Mouse (Mus musculus) neural tube, embryonic 15.5 days (tissue): ENCODE data around the gene Nlrc3. TPM values are rescaled to one million over a fixed set of nuclear protein-coding genes. Genes with fewer than 3 reads are reported as not detected.

Source experiments
- ATAC-seq: fragments of 200-750 bp; cut with Nextera tagmentation; 2 replicates; pipeline ENCODE4 v1.8.0; 2017; ENCODE audit warnings: mild to moderate bottlenecking, moderate TSS enrichment, moderate library complexity; ENCODE audit not compliant: low FRiP score
- H3K27ac ChIP-seq: fragments of 300-500 bp; sonication (generic); replicated peaks from 2 replicates; pipeline ENCODE4 v1.5.1; 2015; ENCODE audit warnings: mild to moderate bottlenecking, inconsistent platforms
- H3K27me3 ChIP-seq: fragments of 300-500 bp; sonication (generic); replicated peaks from 2 replicates; pipeline ENCODE4 v1.6.1; 2015; ENCODE audit warnings: inconsistent platforms
- H3K36me3 ChIP-seq: fragments of 300-500 bp; sonication (generic); 2 replicates; pipeline ENCODE4 v1.6.1; 2015; ENCODE audit warnings: inconsistent platforms
- H3K4me1 ChIP-seq: fragments of 300-500 bp; sonication (generic); 2 replicates; pipeline ENCODE4 v1.6.1; 2015; ENCODE audit warnings: inconsistent platforms
- H3K4me2 ChIP-seq: fragments of 300-500 bp; sonication (generic); 2 replicates; pipeline ENCODE4 v1.6.1; 2015; ENCODE audit warnings: inconsistent platforms, mild to moderate bottlenecking, moderate library complexity
- H3K4me3 ChIP-seq: fragments of 300-500 bp; sonication (generic); replicated peaks from 2 replicates; pipeline ENCODE4 v1.5.1; 2015; ENCODE audit warnings: mild to moderate bottlenecking, inconsistent platforms
- H3K9ac ChIP-seq: fragments of 300-500 bp; sonication (generic); replicated peaks from 2 replicates; pipeline ENCODE4 v1.6.1; 2015; ENCODE audit warnings: mild to moderate bottlenecking, inconsistent platforms
- H3K9me3 ChIP-seq: fragments of 300-500 bp; sonication (generic); replicated peaks from 2 replicates; pipeline ENCODE4 v1.6.1; 2016; ENCODE audit warnings: inconsistent platforms
- WGBS: fragments of 180-500 bp; shearing (Covaris S2); methylation state at CpG from one replicate; pipeline ENCODE4 v1.1.7; 2015; ENCODE audit warnings: mixed read lengths; 5-methylcytosine and 5-hydroxymethylcytosine counted together
- microRNA-seq: library from miRNA; unstranded; fragments of <30 nt; microRNA quantifications from one replicate; pipeline ENCODE4, GENCODE M21; 2017
- polyA plus RNA-seq: library from polyadenylated mRNA; unstranded; fragments of >200 nt; fragmentation: Nextera tagmentation; extraction: Ambion mirVana; gene quantifications from 2 replicates; pipeline ENCODE4 v1.2.1, GENCODE M21; 2015

Nlrc3 gene
- polyA plus RNA-seq, 1 experiment from 2014 or later, result 1.3 TPM

DNA sequence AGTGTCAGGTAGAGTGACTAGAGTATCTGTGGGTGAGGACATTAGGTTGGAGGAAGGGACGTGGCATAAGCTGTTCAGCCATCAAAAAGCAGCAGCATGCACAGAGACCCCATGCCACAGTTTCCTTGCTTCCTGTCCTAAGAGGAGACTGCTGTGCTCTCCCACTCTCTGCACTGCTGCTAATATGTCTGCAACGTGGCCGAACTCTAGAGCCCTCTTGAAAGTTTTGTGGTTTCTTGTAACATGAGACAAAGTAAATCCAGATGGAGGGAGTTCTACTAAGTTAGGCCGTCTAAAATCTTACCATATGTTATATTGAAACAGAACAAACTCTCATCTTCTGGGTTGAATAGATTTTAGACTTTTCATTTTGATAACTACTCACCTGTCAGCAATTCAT lies 52.5 kb downstream of the Nlrc3 start:
- H3K27ac ChIP-seq, result no peak overlapping the region
- no peaks in the 10 kb centered on the region for H3K27me3 ChIP-seq
- peaks cover 78% of the 10 kb centered on the region for H3K36me3 ChIP-seq
- no peak overlapping the region for H3K9ac ChIP-seq
- 89% methylated on average over 4 of the region's 4 CpGs for WGBS
- no peaks in the 10 kb centered on the region for H3K4me1 ChIP-seq
- H3K4me2 ChIP-seq, result no peak overlapping the region
- H3K4me3 ChIP-seq, result no peak overlapping the region
- no peaks in the 10 kb centered on the region for H3K9me3 ChIP-seq
- ATAC-seq, result no peak

DNA sequence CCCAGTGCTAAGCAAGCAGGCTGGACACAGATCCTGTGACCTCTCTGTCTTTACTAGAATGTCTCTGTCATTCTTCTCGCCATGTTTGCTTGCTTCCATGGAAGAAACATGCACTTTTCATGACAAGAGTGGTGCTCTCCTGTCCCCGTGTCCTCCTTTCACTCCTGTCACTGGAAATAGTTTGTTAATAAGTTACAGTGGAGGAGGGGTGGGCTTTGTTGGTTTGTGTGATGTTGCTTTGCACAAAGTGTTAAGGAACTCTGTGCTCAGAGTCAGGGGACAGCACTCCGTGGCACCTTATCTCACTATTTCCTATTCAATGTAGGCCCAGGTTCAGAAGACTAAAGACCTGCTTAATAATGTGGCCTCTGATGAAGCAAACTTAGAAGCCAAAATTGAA lies 52.9 kb downstream of the Nlrc3 start:
- Histone ChIP-seq H3K36me3 (peaks cover 78% of the 10 kb centered on the region), H3K27me3 (no peaks in the 10 kb centered on the region), H3K4me2 (no peak overlapping the region), H3K9me3 (no peaks in the 10 kb centered on the region), H3K4me1 (no peaks in the 10 kb centered on the region), H3K9ac (no peak overlapping the region), H3K27ac (no peak overlapping the region), H3K4me3 (no peak overlapping the region)
- ATAC-seq, result no peak
- WGBS, result 93% methylated on average over 3 of the region's 3 CpGs

DNA sequence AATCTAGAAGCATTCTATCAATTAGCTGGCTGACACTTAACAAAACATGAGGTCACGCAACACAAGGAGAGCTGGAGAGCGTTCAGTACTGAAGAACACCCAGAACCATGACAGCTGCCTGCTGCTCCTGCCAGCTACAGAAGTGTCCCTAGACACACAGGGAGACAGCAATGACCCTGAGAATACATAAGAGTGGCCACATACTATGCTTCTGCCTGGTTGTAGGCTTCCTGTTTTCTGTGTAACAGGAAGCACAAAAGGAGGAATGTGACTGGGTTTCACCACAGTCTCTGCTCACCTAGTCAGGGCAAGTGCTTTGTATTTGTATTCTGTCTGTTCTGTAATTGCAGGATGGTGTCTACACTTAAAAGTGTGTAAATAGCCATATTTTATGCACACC lies 55.7 kb downstream of the Nlrc3 start:
- Histone ChIP-seq H3K4me1 (no peaks in the 10 kb centered on the region), H3K4me3 (no peak overlapping the region), H3K27ac (no peak overlapping the region), H3K27me3 (no peaks in the 10 kb centered on the region), H3K9me3 (no peaks in the 10 kb centered on the region), H3K36me3 (peaks cover 81% of the 10 kb centered on the region), H3K9ac (no peak overlapping the region), H3K4me2 (no peak overlapping the region)
- ATAC-seq, result no peak
- WGBS, result 98% methylated on average over 2 of the region's 2 CpGs

DNA sequence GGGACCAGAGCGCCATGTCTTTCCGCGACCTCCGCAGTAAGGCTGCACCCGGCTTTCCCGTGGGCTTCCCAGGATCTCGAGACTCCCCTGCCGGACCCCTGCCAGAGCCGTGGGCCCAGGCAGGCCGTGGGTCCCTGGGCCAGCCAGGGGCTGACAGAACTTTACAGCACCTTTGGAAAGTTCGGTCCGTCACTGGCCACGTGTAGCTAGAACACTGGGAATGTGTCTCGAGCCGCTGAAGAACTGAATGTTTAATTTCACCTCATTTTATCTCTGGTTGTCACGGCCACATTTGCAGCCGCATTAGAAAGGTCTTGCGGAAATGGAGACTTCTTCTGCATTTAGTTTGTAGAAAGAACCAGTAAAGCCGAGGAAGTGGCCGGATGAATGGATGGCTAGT lies 67.3 kb downstream of the Nlrc3 start:
- Histone ChIP-seq H3K4me2 (peak overlapping the region; percentile 67), H3K4me3 (peak overlapping the region; percentile 65), H3K36me3 (peaks cover 41% of the 10 kb centered on the region), H3K9ac (peak overlapping the region; percentile 71), H3K27me3 (no peaks in the 10 kb centered on the region), H3K27ac (peak overlapping the region; percentile 79), H3K4me1 (peaks cover 19% of the 10 kb centered on the region), H3K9me3 (no peaks in the 10 kb centered on the region)
- WGBS, result 8% methylated on average over 20 of the region's 20 CpGs
- no peak; the same call in 1 of the 2 replicates for ATAC-seq

DNA sequence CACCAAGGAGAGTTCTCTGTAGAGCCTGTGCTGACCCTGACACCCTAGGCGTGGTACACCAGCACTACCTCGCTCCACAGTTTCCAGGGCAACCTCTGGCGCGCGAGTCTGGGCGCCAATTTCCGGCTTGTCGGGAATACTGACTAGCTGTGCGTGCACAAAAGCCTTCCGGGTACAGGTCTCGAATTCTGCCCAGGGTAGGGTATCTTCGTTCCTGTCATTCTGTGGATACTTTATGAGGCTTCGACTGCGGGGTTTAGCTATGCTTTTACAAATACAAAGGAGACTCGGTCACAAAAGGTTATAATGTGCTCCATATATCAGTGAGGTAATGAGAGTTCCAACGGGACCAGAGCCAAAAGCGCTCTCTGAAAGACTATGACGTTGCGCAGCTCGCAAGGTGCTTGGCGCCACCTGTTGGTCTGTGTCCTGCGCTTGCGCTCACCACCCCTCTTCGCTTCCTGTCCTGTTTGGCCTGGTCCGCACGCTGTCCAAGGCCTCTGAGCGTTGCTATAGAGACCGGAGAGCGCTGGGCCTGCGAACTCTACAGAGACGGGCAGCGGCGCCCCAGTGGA lies 67.8 kb downstream of the Nlrc3 start, which contains the start of the genes 1700037C18Rik and Cluap1:
1700037C18Rik (minus strand) TSS at position 153 of the 575 bp plus-strand sequence.
Cluap1 (plus strand) TSS at position 265 of the 575 bp plus-strand sequence.
- under 1% methylated on average over 33 of the region's 33 CpGs for WGBS
- Histone ChIP-seq H3K9ac (peak within 1 kb of the TSS; percentile 71), H3K4me1 (peaks cover 19% of the 10 kb centered on the region), H3K27ac (peak within 1 kb of the TSS; percentile 79), H3K36me3 (peaks cover 42% of the 10 kb centered on the region), H3K27me3 (no peaks in the 10 kb centered on the region), H3K9me3 (no peaks in the 10 kb centered on the region), H3K4me3 (peak within 1 kb of the TSS; percentile 65), H3K4me2 (peak within 1 kb of the TSS; percentile 67)
- ATAC-seq, result peak; percentile 94

DNA sequence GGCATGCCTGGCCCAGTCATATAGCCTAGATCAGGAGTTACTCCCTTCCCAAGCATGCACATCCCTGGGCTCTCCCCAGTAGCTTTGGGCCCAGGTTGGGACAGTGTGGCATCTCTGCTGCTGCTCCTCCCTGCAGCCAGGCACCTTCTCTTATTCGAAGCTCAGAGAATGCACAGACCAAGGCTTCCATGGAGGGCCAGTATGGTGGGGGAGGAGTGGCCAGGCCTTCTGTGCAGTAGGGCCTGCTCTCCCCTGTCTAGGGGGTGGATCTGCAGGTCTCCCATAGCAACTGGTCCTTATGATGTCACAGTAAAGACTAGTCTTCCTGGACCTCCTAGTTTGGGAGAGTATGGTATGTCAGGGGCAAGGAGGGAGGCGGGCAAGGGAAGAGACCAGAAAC lies 69.0 kb downstream of the Nlrc3 start:
- Histone ChIP-seq H3K36me3 (peaks cover 39% of the 10 kb centered on the region), H3K4me1 (peaks cover 19% of the 10 kb centered on the region), H3K9ac (no peak overlapping the region), H3K9me3 (no peaks in the 10 kb centered on the region), H3K27me3 (no peaks in the 10 kb centered on the region), H3K4me2 (peak overlapping the region; percentile 67), H3K27ac (no peak overlapping the region), H3K4me3 (no peak overlapping the region)
- ATAC-seq, result peak; percentile 13; the same call in 1 of the 2 replicates
- 83% methylated on average over 2 of the region's 2 CpGs for WGBS

DNA sequence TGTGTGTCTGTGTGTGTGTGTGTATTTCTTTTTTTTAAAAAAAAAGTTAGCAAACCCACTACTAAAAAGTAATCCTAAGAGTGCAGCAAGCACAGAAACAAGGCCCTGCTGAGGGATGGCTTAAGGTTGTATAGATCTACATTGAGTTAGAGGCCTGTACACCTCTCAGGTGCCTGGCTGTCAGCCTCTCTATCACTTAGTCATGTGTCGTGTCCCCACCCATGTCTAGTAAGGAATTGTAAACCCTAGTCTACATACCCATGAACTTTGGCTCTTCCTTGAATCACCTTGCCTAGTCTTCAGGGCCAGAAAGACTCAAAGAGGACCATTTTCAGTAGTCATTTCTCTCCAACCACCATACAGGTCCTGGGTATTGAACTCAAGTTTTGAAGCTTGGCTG lies 79.9 kb downstream of the Nlrc3 start:
- Histone ChIP-seq H3K27me3 (no peaks in the 10 kb centered on the region), H3K27ac (no peak overlapping the region), H3K4me3 (no peak overlapping the region), H3K9ac (no peak overlapping the region), H3K9me3 (no peaks in the 10 kb centered on the region), H3K4me1 (no peaks in the 10 kb centered on the region), H3K4me2 (no peak overlapping the region), H3K36me3 (peaks cover 51% of the 10 kb centered on the region)
- WGBS, result 100% methylated on average over 1 of the region's 1 CpGs
- no peak for ATAC-seq

DNA sequence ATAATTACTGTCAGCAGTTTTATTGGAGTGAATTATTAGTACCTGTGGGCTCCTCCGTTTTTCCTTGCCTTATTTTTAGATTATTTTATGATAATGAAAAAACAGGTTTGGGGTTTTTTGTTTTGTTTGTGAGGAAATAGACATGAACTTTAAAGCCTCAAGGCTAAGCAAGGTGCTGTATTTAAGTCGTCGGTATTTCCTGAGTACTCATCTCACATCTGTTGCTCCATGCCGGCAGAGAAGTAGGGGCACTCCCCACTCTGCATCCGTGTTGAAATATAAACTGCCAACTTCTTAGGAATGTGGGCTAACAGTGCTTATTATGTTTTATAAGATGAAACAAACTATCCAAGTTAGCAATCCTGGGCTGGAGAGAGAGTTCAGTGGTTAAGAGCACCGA lies 80.4 kb downstream of the Nlrc3 start:
- H3K27ac ChIP-seq, result no peak overlapping the region
- no peaks in the 10 kb centered on the region for H3K4me1 ChIP-seq
- no peaks in the 10 kb centered on the region for H3K27me3 ChIP-seq
- no peaks in the 10 kb centered on the region for H3K9me3 ChIP-seq
- no peak overlapping the region for H3K4me3 ChIP-seq
- no peak overlapping the region for H3K9ac ChIP-seq
- ATAC-seq, result no peak
- peaks cover 46% of the 10 kb centered on the region for H3K36me3 ChIP-seq
- 90% methylated on average over 6 of the region's 6 CpGs for WGBS
- no peak overlapping the region for H3K4me2 ChIP-seq

DNA sequence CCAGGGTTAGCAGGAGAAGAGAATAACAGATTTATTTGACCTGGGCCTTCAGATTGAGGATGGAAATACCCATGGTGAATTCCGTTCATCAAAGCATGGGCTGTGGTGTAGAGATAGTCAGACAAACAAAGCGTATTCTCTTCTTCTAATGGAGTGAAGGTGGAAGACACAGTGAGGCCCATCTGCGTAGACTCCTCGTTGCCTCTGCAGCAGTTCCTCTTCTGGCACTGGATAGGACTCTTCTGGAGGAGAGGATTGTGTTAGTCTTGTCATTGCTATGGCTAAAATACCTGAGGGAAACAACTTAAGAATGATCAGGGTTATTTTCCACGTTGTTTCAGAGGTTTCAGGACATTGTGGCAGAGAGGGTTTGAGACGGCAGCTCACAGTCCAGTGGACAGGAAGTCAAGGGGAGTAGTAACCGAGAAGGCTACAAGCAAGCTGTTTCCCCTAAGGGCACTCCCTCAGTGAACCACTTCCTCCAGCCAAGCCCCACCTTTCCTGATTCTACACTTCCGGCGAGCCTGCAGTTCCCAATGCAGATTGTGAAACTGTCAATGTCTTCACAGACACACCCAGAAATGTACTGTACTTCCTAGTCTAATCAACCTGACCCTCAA lies 81.1 kb downstream of the Nlrc3 start:
- no peak overlapping the region for H3K27ac ChIP-seq
- ATAC-seq, result no peak

More for the DNA sequence above, 81.1 kb downstream of the Nlrc3 start:
- peaks cover 39% of the 10 kb centered on the region for H3K36me3 ChIP-seq
- no peaks in the 10 kb centered on the region for H3K27me3 ChIP-seq
- no peaks in the 10 kb centered on the region for H3K4me1 ChIP-seq
- no peak overlapping the region for H3K9ac ChIP-seq
- 86% methylated on average over 9 of the region's 9 CpGs for WGBS
- no peak overlapping the region for H3K4me2 ChIP-seq
- no peak overlapping the region for H3K4me3 ChIP-seq
- no peaks in the 10 kb centered on the region for H3K9me3 ChIP-seq

Small RNA genes within 50 kb of the gene (microRNA-seq; reads per million reads assigned to microRNA genes)
- not detected for gene Gm23493

Other genes starting within 250 kb of the Nlrc3 start
- 46.3 and 46.5 TPM in 2 replicates for gene Zfp263, start 232.5 kb downstream of the Nlrc3 start, polyA plus RNA-seq
- gene Olfr15, start 145.8 kb downstream of the Nlrc3 start, polyA plus RNA-seq, result not detected in 2 replicates
- 2.1 and 2.2 TPM in 2 replicates for gene Zfp174, start 129.4 kb downstream of the Nlrc3 start, polyA plus RNA-seq
- gene Naa60, start 104.3 kb downstream of the Nlrc3 start, polyA plus RNA-seq, result 95.6 and 102 TPM in 2 replicates
- 12.9 and 13.4 TPM in 2 replicates for gene Zfp597, start 92.1 kb downstream of the Nlrc3 start, polyA plus RNA-seq
- gene Gm20695, start 92.0 kb downstream of the Nlrc3 start, polyA plus RNA-seq, result 2.1 and 2.7 TPM in 2 replicates
- 13.4 and 15.3 TPM in 2 replicates for gene 1700037C18Rik, start 67.9 kb downstream of the Nlrc3 start, polyA plus RNA-seq
- gene Cluap1, start 67.8 kb downstream of the Nlrc3 start, polyA plus RNA-seq, result 36.8 and 40.1 TPM in 2 replicates
- gene Slx4, start 27.1 kb upstream of the Nlrc3 start, polyA plus RNA-seq, result 21.6 TPM in 2 replicates
- gene Dnase1, start 60.3 kb upstream of the Nlrc3 start, polyA plus RNA-seq, result 4.8 and 5.2 TPM in 2 replicates
- gene Trap1, start 101.2 kb upstream of the Nlrc3 start, polyA plus RNA-seq, result 53.8 and 65.5 TPM in 2 replicates
- gene Crebbp, start 237.4 kb upstream of the Nlrc3 start, polyA plus RNA-seq, result 32.7 and 33.9 TPM in 2 replicates